Mouse (Mus musculus) left cerebral cortex, postnatal 4 days (tissue): ENCODE results near the gene Dhps. TPM values are rescaled to one million over a fixed set of nuclear protein-coding genes. Genes with fewer than 3 reads are reported as not detected.
"Not testable (repeated sequence)": the region's sequence is repeated elsewhere in the genome, so short reads cannot be mapped to it uniquely, and the experiment has no call there.

Source experiments
- DNase-seq: peaks from one replicate; pipeline ENCODE4 v3.0.0-alpha.2; 2022
- intact Hi-C: fragments of 180-260 bp; cut with DNase I; formaldehyde crosslinking; loops from one replicate; pipeline ENCODE4 v1.15.1; 2025
- total RNA-seq, 2 experiments: library from RNA; stranded (reverse); gene quantifications; 2 replicates each; pipeline ENCODE4 v1.2.3; 2021

The Dhps gene
- total RNA-seq, 2 experiments from 2014 or later = 79.9 to 82.3 TPM

DNA sequence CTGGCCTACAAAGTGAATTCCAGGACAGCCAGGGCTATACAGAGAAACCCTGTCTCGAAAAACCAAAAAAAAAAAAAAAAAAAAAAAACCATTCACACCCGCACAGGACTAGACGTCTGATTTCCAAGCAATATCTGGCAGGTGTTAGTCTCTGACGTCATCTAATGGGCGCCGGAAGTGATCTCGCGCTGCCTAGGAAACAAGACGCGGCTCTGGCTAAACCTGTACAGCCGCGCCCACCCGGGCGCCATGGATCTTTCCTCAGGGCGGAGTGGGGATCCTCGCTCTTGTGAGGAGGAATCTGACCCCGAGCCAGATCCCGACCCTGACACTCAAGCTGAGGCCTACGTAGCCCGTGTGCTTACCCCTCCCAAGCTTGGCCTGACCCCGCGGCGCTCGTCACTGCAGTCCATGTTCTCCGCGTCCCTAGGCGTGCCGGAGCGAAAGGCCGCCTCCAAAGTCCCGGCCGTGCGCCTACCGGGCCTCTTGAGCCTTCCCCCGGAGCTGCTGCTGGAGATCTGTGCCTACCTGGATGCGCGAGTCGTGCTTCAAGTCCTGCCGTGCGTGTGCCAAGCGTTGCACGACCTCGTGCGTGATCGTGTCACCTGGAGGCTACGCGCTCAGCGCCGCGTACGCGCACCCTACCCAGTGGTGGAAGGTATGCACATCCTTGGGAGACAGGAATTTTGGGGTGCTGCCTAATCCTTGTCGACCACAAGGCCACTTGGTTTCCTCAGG lies 11.5 kb upstream of the Dhps start, which contains the start of gene Fbxw9:
Gene Fbxw9 (plus strand): TSS at position 177 of the 738 bp plus-strand sequence.
- intact Hi-C loops = no loop called here

DNA sequence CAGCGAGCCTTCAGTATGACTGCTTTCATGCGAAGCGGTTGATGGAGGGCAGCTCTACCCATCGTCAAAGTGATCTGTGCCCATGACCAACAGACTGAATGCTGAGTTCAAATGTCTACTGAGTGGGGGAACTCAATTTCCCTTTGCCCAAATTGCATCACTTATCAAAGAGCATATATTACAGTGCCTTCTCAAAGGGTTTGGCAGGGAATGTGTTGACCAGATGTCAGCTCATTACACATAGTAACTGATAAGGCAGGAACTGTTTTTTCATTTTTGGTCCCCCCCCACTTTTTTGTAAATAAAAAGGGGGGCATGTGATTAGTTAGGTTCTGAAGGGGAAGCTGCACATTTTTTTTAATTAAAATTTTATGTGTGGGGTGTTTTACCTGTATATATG lies 9.0 kb upstream of the Dhps start:
- intact Hi-C loops = no loop called here
- DNase-seq = no peak

More for the DNA sequence above, 11.5 kb upstream of the Dhps start, which contains the start of gene Fbxw9:
- DNase-seq = peak; percentile 88

DNA sequence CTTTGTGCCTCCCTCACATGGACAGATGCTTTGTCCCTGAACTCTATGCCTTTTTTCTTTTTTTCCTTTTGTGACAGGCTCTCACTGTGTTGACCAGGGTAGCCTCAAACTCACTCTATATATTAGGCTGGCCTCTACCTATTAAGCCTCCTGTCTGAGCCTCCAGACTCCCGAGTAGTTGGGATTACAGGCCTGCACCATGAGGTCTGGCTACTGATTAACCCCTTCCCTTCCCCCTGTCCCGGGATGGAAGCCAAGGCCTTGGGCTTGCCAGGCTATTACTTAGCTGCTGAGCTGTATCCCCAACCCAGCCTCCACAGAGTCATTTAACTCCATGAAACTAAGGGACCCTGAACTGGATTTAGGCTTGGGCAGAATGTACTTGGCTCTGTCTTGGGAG lies 6.3 kb upstream of the Dhps start:
- intact Hi-C loops = no loop called here
- no peak for DNase-seq

DNA sequence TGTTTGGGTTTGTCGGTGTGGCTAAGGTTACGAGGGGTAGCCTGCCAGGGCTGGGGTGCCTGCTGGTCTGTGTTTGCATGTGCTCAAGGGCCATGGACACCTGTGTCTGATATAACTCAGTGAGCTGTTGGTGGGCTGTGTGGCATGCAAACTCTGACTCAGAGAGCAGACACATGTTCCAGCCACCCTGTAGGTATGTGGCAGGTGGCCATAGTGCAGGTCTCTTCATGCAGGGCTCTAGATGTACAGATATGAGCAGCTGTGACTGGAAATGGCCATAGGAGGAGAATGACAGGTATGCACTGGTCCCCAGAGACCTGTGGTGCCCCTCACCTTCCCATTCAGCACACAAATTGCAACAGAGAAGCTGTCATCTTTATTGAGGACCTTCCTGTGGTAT lies 4.4 kb upstream of the Dhps start:
- intact Hi-C loops = no loop called here
- no peak for DNase-seq

DNA sequence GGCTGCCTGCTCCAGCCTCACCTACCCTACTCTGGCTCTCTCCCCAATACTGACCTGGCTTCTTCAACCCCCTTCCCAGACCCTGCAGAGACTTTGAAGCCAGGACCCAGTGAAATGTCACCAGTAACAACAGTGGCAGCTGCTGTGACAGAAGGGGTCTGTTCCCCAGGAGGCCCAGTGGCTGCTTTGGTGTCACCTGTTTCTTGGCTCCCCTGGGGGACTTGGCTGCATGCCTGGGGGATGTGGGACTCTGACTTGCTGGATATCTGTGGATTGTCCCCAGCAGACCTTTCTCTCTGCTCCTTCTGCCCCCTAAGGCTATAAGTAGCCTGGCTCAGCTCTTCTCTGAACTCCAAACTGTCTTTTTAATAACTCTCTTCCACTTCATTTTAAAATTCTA lies 3.6 kb upstream of the Dhps start, which contains the start of gene Gm5741:
Gene Gm5741 (minus strand): TSS at position 1 of the 400 bp plus-strand sequence.
- intact Hi-C loops = no loop called here
- peak; percentile 56 for DNase-seq

DNA sequence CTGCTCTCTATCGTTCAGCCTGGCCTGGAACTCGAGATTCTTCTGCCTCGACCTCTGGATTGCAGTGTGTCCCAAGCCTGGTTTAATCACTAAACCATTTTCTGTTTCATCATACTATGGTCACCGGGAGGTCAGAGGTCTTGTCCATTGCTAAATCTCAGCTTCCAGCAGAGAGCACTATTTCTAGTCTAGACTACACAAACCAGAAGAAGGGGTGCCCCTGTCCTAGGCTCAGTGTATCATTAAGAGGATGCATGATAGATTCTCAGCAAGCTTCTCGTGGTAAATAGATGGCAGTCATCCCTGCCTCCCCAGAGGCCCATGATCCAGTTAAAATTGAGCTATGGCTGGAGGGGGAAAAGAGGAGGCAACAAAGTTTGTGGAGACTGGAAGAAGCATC lies 516 bp upstream of the Dhps start:
- DNase-seq = no peak
- intact Hi-C loops = no loop called here

DNA sequence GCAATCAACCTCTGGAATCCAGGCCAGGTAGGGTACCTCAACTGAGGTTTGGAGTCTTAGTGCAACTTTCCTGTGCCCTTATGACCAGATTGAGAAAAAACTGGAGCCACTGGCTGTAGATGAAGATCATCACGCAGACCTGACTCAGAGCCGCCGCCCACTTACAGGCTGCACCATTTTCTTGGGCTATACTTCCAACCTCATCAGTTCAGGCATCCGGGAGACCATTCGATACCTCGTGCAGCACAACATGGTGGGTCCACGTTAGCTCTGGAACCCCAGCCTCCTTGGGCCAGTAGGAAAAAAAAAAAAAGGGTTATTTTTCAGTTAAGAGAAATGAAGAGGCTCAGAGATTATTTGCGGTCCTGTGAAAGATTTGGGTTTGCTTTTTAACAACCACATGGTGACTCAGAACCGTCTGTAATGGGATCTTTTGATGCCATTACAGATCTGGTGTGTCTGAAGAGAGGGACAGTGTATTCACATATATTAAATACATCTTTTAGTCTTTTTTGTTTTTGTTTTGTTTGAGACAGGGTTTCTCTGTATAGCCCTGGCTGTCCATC lies 890 bp downstream of the Dhps start:
- intact Hi-C loops = no loop called here
- DNase-seq = no peak

DNA sequence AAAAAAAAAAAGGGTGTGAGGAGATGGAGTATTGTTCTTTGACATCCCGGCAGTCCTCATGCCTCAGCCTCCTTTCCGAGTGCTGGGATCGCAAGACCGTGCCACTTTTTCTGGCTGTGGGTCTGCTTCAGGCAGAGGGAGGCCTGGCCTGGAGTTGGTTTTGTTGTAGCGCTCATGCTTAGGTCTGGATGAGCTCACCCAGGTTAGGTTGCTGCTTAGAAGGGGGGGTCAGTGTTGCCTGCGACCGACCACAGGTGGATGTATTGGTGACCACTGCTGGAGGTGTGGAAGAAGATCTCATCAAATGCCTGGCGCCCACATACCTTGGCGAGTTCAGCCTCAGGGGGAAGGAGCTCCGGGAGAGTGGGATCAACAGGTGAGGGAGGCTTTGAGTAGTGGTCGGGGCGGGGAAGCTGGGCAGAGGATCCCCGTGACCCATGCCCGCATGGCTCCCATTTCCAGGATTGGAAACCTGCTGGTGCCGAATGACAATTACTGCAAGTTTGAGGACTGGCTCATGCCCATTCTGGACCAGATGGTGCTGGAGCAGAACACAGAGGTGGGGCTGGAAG lies 1.6 kb downstream of the Dhps start:
- intact Hi-C loops = no loop called here

DNA sequence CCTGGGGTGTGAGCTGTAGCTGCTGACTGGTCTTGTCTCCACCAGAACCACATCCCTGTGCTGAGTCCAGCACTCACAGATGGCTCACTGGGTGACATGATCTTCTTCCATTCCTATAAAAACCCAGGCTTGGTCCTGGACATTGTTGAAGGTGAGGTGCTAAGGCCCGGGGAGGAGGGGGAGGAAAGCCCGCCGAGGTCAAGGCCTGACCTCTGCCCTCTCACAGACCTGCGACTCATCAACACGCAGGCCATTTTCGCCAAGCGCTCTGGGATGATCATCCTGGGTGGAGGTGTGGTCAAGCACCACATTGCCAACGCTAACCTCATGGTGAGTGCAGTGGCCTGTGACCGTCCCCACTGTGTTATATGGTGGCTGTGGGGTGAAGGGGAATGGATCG lies 2.6 kb downstream of the Dhps start:
- DNase-seq = no peak
- intact Hi-C loops = no loop called here

More for the DNA sequence above, 1.6 kb downstream of the Dhps start:
- no peak for DNase-seq

DNA sequence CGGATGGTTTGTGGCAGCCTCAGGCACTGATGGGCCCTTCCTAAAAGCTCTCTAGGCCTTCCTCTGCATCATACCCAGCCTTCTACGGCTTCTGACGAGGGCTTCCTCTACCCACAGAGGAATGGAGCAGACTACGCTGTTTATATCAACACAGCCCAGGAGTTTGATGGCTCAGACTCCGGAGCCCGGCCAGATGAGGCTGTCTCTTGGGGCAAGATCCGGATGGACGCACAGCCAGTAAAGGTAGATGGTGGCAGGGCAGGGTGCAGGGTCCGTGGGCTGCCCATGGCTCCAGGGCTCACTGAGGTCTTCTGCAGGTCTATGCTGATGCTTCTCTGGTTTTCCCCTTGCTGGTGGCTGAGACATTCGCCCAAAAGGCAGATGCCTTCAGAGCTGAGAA lies 3.1 kb downstream of the Dhps start:
- DNase-seq = no peak
- intact Hi-C loops = no loop called here

DNA sequence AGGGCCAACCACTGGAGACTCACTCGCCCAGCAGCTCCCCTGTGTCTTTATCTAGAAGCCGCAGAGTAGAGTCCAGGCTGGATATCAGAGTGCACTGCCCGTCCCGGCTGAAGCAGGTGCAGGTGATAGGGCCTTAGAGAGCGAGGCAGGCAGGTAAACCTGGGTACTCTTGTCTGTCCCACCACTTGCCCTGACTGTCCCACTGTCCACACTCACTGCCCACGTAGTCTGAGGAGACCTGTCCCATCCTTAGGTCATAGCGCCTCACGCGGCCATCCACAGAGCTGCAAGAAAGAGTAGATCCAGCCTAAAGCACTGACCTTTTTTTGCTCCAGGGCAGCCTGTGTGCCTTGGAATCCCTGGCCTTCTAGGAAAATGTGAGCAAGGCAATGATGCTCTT lies 4.4 kb downstream of the Dhps start:
- DNase-seq = peak; percentile 57
- intact Hi-C loops = no loop called here

DNA sequence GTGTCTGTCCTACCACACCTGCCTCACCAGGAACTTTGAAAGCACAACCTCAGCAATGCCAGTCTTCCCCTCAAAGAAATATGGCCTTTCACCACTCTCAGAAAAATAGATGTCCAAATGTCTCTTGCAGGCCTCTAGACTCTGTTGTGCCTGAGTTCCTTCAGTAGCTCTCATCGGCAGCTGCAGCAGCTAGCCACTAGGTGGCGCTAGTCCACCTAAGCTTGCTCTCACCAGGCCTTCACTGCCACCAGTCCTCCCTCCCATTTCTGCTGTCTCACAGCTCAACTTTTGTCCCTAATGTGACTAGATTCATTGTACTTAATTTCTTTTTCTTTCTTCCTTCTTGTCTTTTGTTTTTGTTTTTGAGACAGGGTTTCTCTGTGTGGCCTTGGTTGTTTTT lies 5.4 kb downstream of the Dhps start:
- intact Hi-C loops = no loop called here
- peak; percentile 80 for DNase-seq

DNA sequence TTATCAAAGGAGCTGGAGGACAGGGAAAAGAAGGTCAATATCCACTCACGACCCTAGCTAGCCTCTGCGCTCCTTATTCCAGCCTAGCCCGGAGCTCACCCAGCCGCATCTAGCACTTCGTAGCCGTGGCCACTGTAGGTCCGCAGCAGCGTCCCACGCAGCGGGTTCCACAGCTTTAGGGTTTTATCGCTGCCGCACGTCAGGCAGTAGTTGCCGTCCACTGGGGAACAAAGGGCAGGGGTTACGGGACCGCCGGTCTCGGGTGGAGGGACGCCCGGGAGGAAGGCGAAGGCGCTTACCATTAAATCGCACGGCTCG lies 8.6 kb downstream of the Dhps start:
- intact Hi-C loops = loop anchor here (5.0 kb wide), 1 partner anchor 92 kb away; no protein-coding TSS in a partner anchor
- DNase-seq = no peak

DNA sequence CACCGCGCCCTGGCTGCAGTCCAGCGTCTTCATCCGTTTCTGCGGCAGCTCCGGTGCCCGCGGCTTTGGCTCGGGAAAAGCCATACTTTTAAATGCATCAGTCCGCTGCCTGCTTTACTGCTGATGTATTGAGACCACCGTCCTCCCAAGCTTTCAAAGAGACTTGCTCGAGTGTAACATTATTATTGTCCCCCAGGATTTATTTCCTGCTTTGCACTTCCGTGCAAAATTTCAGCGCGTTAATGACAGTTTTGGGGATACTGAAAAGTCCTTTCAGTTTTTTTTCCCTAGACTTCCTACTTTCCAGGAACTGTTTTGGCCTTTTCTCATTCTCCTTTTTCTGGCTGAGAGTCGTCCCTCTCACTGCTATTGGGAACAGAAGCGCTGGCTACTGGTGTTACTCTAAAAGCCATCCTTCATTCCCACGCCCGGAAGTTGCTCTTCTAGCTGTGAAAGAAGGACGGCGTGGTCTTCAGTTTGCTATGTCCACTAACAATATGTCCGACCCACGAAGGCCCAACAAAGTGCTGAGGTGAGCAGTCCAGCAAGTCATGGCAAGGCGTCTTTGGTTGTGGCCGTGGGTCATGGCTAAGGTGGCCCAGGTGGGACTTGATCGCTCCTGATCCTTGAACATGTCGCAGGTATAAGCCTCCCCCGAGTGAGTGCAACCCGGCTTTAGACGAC lies 9.1 kb downstream of the Dhps start, which contains the start of gene Wdr83os:
Gene Wdr83os (plus strand): TSS at position 209 of the 684 bp plus-strand sequence.
- peak; percentile 47 for DNase-seq
- intact Hi-C loops = loop anchor here (5.0 kb wide), 1 partner anchor 92 kb away; no protein-coding TSS in a partner anchor

DNA sequence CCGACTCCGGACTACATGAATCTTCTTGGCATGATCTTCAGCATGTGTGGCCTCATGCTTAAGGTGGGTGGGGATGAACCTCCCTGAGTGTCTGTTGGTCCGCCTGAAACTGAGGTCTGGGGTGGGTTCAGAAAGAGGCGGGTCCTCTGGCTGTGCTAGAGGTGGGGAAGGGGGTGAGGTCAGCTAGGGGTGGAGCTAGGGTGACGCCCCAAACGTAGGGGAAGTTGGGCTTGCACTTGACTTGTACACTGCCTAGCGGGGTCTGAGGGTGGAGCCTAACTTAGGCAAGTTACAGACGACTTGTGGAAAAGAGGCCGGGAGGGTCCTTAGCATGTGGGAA lies 9.6 kb downstream of the Dhps start, which contains the start of gene Wdr83:
Gene Wdr83 (minus strand): TSS at position 91 of the 340 bp plus-strand sequence.
- DNase-seq = peak; percentile 32
- intact Hi-C loops = loop anchor here (5.0 kb wide), 1 partner anchor 91 kb away; no protein-coding TSS in a partner anchor

DNA sequence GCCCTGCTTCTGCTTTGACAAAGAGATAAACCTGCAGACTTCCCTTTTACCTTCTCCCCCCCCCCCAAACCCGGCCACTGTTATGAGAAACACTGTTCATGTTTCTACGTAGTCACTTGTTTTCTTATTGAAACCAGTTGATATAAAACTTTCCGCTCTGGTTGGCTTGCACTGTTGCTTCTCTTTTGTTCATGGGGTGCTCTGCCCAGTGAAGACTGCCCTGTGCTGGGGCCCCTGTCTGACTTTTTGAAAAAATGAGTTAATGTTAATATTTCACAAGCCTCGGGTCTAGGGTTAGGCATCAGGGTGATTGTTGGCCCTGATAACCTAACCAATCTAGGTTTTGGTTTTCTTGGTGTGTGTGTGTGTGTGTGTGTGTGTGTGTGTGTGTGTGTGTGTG lies 10.6 kb downstream of the Dhps start:
- intact Hi-C loops = loop anchor here (5.0 kb wide), 1 partner anchor 90 kb away; no protein-coding TSS in a partner anchor
- DNase-seq = not testable (repeated sequence)

DNA sequence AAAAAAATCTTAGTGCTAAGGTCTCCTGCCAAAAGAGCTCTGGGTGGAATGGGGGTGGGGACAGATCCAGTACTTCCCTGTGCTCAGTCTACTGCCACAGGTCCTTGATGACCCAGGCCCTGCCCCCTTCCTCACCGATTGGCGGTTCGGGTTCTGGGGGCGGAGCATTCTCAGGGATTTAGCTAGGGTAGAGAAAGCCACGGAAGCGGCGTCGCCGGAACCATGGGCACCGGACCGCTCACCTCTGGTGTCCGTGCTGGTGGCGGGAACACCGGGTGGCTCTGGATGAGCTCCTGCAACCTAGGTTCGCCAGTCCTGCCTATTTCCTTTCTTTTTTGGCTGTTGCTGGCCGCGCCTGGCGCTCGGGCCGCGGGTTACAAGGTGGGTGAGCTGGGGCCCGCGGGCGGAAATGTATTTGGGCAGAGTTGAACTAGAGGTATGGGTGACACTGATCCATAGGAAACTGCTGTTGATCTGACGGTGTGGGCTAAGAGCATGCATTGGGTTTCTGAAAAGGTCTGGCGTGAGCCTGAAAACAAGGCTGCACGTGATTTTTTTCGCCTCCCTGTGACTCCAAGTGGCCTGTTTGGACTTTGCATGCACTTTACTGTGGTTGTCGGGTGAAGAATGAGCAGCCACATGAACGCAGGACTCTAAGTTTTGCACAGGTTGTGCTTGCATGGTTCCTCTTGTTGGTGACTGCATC lies 11.7 kb downstream of the Dhps start, which contains the start of gene Man2b1:
Gene Man2b1 (plus strand): TSS at position 163 of the 706 bp plus-strand sequence.
- intact Hi-C loops = loop anchor here (5.0 kb wide), 1 partner anchor 89 kb away; no protein-coding TSS in a partner anchor
- DNase-seq = peak; percentile 81

DNA sequence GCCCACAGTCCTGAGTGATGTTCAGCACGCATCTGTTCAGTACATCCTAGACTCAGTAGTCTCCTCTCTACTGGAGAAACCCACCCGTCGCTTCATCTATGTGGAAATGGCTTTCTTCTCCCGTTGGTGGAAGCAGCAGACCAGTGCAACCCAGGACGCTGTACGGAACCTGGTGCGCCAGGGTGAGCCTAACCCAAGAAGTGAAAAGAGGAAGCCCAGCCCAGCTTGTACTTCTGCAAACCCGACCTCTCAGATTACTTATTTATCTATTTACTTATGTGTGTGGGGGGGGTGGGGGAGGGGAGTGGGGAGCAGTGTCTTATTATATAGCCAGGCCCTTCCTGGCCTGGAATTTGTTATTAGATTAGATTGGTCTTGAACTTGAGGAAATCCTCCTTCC lies 13.1 kb downstream of the Dhps start:
- intact Hi-C loops = loop anchor here (5.0 kb wide), 1 partner anchor 88 kb away; no protein-coding TSS in a partner anchor
- DNase-seq = no peak

DNA sequence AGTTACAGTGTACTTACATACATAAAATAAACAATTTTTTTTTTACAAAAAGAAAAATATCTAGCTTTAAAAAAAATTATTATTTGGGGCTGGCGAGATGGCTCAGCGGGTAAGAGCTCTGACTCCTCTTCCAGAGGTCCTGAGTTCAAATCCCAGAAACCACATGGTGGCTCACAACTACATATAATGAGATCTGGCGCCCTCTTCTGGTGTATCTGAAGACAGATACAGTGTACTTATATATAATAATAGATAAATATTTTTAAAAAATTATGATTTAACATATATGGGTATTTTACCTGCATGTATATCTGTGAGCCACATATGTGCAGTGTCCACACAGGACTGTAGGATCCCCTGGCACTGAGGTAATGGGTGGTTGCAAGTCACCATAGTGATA lies 14.7 kb downstream of the Dhps start:
- intact Hi-C loops = no loop called here
- no peak for DNase-seq

DNA sequence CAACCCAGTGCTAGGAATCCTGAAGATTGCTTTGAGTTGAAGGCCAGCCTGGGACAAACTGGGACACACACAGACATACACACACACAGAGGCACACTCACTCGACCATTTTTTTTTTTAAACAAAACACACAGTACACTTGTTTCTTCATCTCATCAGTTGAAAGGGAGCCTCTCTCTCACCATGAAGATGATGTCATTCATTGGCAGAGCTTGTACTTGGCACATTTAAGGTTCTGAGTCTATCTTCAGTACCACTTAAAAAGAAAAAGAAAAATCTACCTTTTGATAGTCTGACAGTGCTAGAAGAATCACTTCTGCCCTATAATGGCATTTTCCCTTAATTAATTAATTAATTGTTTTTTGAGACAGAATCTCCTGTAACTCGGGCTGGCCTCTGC lies 17.2 kb downstream of the Dhps start:
- DNase-seq = no peak
- intact Hi-C loops = no loop called here
